Mouse (Mus musculus) heart, postnatal 10 days (tissue): ENCODE data around the gene Fam178b. TPM values are rescaled to one million over a fixed set of nuclear protein-coding genes. Genes with fewer than 3 reads are reported as not detected.
A peak's percentile ranks its signal among the peaks of the same experiment; 100 is the strongest.

ENCODE experiments used
- DNase-seq, 2 experiments: peaks; one replicate each; pipeline ENCODE4 v3.0.0; 2021
- intact Hi-C: fragments of 180-260 bp; cut with DNase I; formaldehyde crosslinking; loops from one replicate; pipeline ENCODE4 v1.15.1; 2025
- microRNA-seq, 2 experiments: library from miRNA; unstranded; fragments of <30 nt; microRNA quantifications; one replicate each; pipeline ENCODE4 v1.2.0; 2022
- total RNA-seq, 2 experiments: library from RNA; stranded (reverse); gene quantifications; 2 replicates each; pipeline ENCODE4 v1.2.3; 2021

Fam178b gene
- total RNA-seq, 2 experiments from 2014 or later, result 0.60 to 1.2 TPM

GRCm38 (mm10) chr1:36530485-36530884 is 152.5 kb downstream of the Fam178b start:
- intact Hi-C loops, result no loop called here

DNA sequence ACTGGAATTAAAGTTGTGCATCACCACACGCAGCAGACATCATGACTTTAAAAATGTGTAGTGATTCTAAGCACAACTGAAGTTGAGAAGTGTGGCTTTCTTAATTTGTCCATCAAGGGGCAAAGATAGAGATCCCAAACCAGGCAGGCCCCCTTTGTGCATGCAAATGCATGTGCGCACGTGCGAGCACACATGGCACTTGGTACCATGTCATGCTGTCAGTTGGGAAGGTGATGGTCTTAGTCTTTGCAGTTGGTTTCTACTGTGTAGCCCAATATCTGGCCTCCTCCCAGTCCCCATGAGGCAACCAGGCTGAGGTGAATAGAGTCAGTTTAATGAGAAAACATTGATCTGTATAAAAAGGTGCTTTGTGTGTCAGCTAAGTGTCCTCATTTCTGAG is 153.1 kb downstream of the Fam178b start:
- DNase-seq, result no peak
- intact Hi-C loops, result no loop called here

More at GRCm38 (mm10) chr1:36530485-36530884, 152.5 kb downstream of the Fam178b start:
- DNase-seq, result no peak

- no peak for DNase-seq
- intact Hi-C loops, result no loop called here
These were observed 153.7 kb downstream of the Fam178b start for GRCm38 (mm10) chr1:36529274-36529673.

- peak in 1 of 2 experiments; percentile 51 for DNase-seq
- intact Hi-C loops, result no loop called here
These were observed 154.6 kb downstream of the Fam178b start for GRCm38 (mm10) chr1:36528351-36528750.

DNA sequence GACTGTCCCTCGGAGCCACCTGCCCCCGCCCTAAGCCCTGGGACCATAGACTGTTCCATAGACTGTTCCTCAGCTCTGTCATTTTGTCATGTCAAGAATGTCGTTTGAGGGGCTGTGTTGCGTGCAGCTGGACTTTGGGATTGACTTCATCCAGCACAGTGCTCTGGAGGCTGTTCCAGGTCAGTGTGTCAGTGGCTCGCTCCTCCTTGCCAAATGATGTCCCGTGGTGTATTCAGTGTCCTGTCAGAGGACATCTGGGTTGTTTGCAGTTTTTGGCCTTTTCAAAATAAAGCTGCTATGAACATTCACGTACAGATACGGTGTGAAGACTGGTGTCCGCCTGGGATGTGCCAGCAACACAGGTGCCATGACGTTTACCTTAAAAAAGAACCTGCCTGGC is 156.1 kb downstream of the Fam178b start:
- intact Hi-C loops, result no loop called here
- no peak for DNase-seq

DNA sequence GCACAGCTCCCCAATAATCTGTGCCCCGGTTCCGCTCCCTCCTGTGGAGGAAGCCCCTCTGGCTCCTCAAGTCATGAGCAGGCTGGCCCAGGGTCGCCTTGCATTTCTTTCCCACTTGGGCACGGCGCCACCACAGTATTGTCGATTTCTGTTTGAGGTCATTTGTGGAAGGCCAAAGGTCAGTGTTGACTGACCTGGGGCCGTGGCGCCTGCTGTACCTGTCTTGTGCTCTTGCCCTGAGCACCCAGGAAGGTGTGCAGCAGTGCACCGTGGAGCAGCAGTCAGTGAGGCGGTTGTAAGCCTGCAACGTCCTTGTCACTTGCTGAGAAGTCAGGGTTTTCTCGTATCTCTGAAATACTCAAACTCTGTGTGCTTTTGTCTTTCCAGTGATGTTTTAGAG is 157.2 kb downstream of the Fam178b start:
- intact Hi-C loops, result no loop called here
- no peak for DNase-seq

DNA sequence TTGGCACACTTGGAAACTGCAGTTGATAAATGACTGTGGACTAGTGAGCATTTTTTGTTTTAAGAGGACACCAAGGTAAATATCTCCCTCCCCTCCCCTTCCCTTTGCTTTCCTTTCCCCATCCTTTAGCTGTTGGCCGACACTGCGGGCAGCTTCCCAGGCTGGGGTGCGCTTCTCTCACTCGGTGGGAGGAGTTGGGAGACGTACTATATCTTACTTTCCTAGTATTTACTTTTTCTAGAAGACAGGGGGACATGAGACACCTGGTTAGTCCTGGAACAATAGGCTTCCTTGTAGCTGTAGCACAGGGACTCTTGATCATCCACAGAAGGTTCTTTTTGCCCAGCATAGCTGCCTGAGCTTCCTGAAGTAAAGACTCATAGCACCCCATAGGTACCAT is 158.9 kb downstream of the Fam178b start:
- intact Hi-C loops, result no loop called here
- DNase-seq, result no peak

DNA sequence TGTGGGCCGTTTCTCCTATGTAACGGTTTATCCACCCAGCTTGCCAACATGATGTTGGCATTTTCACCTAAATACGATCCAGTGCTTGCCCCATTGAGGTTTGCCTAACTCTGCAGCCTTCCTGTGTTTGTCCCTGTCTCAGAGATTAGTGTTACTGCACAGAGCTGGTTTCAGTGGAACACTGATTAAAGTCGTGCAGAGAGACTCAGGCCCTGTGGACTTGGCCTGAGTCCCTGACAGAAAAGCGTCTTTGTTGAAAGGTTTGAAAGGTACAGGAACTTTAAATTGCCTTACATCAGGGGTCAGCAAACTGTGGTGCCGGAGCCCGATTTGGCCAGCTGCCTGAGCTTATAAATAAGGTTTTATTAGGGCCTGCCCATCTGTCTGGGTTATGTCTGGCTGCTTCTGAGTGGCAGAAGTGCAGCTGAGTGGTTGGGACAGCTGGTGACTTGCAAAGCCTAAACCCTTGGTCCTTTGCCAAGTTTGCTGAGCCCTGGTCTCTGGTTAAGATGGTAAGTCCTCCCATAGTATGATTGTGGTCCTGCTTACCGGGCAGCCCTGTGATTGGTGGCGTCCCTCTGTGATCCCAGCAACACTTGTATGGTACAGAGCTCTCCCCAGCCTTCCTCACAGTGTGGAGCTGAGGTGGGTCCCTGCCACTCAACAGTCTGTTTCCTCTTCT is 159.5 kb downstream of the Fam178b start:
- peak in 1 of 2 experiments; percentile 46 for DNase-seq
- intact Hi-C loops, result no loop called here

DNA sequence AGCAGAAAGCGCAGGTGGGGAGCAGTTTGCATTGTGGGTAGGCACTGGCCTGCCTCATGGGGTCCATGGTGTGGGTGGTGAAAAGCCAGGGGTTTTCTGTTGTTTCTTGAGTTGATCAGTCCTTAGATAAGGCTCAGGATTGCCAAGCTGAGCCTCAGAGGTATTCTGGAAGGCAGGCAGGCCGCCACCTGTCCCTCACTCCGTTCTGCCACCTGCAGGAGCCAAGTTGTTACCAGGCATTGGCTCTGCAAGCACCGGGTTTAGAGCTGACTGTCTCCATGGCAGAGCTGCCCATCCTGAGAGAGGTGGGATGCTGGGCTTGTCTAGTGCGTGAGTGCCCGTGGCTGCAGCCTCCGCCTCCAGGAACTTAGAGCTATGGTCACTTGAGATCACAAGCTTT is 160.8 kb downstream of the Fam178b start:
- DNase-seq, result no peak
- intact Hi-C loops, result no loop called here

DNA sequence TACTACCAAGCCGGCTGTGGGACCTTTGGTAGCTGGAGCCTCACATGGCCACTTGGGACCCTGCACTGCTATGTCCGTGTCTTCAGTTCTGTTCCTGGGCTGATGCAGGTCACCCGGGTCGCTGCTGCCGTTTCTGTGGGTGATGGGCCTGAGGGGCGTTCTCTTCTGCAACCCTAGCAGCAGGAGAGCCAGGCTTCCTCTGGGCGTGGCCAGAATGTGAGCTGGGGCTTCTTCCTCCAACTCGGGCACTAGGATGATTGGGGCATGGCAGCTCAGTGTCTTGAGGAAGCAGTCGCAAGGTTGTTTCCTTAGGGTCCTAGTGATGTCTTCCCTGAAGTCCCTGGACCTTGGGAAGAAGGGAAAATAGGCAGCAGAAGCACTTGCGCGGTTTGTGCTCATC is 163.4 kb downstream of the Fam178b start:
- no peak for DNase-seq
- intact Hi-C loops, result no loop called here

- DNase-seq, result no peak
- intact Hi-C loops, result no loop called here
These were observed 164.7 kb downstream of the Fam178b start for GRCm38 (mm10) chr1:36518259-36518658.

- peak; percentile 39 to 59 for DNase-seq
- intact Hi-C loops, result no loop called here
These were observed 169.3 kb downstream of the Fam178b start for GRCm38 (mm10) chr1:36513718-36514117.

- intact Hi-C loops, result no loop called here
- peak in 1 of 2 experiments; percentile 19 for DNase-seq
These were observed 169.7 kb downstream of the Fam178b start for GRCm38 (mm10) chr1:36513310-36513709.

DNA sequence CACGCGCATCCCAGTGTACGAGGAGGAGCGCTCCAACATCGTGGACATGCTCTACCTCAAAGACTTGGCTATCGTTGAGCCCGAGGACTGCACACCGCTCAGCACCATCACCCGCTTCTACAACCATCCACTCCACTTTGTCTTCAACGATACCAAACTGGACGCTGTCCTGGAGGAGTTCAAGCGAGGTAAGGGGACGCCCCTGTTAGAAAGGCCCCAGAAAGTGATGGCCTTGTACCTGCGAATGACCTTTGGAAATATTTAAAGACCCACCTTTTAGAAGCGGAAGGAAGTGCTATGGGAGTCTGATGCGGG is 170.1 kb downstream of the Fam178b start:
- intact Hi-C loops, result no loop called here
- no peak for DNase-seq

Small RNAs within 50 kb of the gene (microRNA-seq; reads per million reads assigned to microRNA genes)
- 0 reads per million in 2 experiments for gene Gm24133

Other genes with a start within 250 kb of the Fam178b start
- gene Lman2l, start 237.9 kb downstream of the Fam178b start, total RNA-seq, result 10 to 100 TPM; 17.3 to 23.8 TPM
- gene Cnnm4, start 211.6 kb downstream of the Fam178b start, total RNA-seq, result 1 to 10 TPM; 3.5 to 4.1 TPM
- gene Cnnm3, start 171.3 kb downstream of the Fam178b start, total RNA-seq, result 10 to 100 TPM; 15.3 to 18.3 TPM
- 100 to 1,000 TPM; 189 to 244 TPM for gene Ankrd23, start 146.3 kb downstream of the Fam178b start, total RNA-seq
- gene Gm42417, start 143.8 kb downstream of the Fam178b start, total RNA-seq, result 100 to 1,000 TPM in 1 of 2 experiments, 10 to 100 TPM in 1; 90.6 to 123 TPM
- gene Ankrd39, start 135.7 kb downstream of the Fam178b start, total RNA-seq, result 10 to 100 TPM; 12.9 to 14.1 TPM
- gene Sema4c, start 124.8 kb downstream of the Fam178b start, total RNA-seq, result 10 to 100 TPM; 24.4 to 25.0 TPM
- 1,000 to 10,000 TPM; 2,031 to 2,046 TPM for gene Cox5b, start 8.3 kb upstream of the Fam178b start, total RNA-seq
- not detected for gene 4933424G06Rik, start 27.0 kb upstream of the Fam178b start, total RNA-seq
- gene Actr1b, start 31.2 kb upstream of the Fam178b start, total RNA-seq, result 100 to 1,000 TPM; 118 to 127 TPM
- gene Zap70, start 78.6 kb upstream of the Fam178b start, total RNA-seq, result under 1 TPM; 0.27 to 0.57 TPM